Mouse (Mus musculus) heart, embryonic 16.5 days (tissue): ENCODE measurements around the gene Hoxb5. TPM values are rescaled to one million over a fixed set of nuclear protein-coding genes. Genes with fewer than 3 reads are reported as not detected.

Experiments
- ATAC-seq: fragments of 200-750 bp; cut with Nextera tagmentation; replicated peaks from 2 replicates; pipeline ENCODE4 v1.8.0; 2017; ENCODE audit warnings: moderate number of reproducible peaks; ENCODE audit not compliant: insufficient read depth, low FRiP score; ENCODE audit errors: extremely low read depth
- H3K27ac ChIP-seq: fragments of 300-500 bp; sonication (generic); 2 replicates; pipeline ENCODE4 v1.5.1; 2014; ENCODE audit warnings: mild to moderate bottlenecking, low read length, control low read depth, moderate library complexity
- H3K27me3 ChIP-seq: fragments of 300-500 bp; sonication (generic); 2 replicates; pipeline ENCODE4 v1.6.1; 2014; ENCODE audit warnings: low read length, mixed read lengths; ENCODE audit not compliant: control insufficient read depth, insufficient read depth
- H3K36me3 ChIP-seq: fragments of 300-500 bp; sonication (generic); 2 replicates; pipeline ENCODE4 v1.6.1; 2014; ENCODE audit not compliant: control insufficient read depth, insufficient read depth
- H3K4me1 ChIP-seq: fragments of 300-500 bp; sonication (generic); 2 replicates; pipeline ENCODE4 v1.6.1; 2014; ENCODE audit warnings: low read length, mixed read lengths; ENCODE audit not compliant: control insufficient read depth, insufficient read depth
- H3K4me2 ChIP-seq: fragments of 300-500 bp; sonication (generic); 2 replicates; pipeline ENCODE4 v1.6.1; 2014; ENCODE audit warnings: low read depth, mild to moderate bottlenecking, control low read depth, low read length
- H3K4me3 ChIP-seq: fragments of 300-500 bp; sonication (generic); 2 replicates; pipeline ENCODE4 v1.5.1; 2014; ENCODE audit warnings: mild to moderate bottlenecking, control low read depth, low read length
- H3K9ac ChIP-seq: fragments of 300-500 bp; sonication (generic); 2 replicates; pipeline ENCODE4 v1.6.1; 2014; ENCODE audit warnings: low read length, control low read depth
- H3K9me3 ChIP-seq: fragments of 300-500 bp; sonication (generic); replicated peaks from 2 replicates; pipeline ENCODE4 v1.6.1; 2016; ENCODE audit warnings: low read length; ENCODE audit not compliant: control insufficient read depth
- WGBS: fragments of 180-500 bp; shearing (Covaris S2); extraction: QIAGEN DNeasy Blood & Tissue Kit; methylation state at CpG from one replicate; pipeline ENCODE4 v1.1.7; 2014; 5-methylcytosine and 5-hydroxymethylcytosine counted together
- polyA plus RNA-seq: library from polyadenylated mRNA; unstranded; fragments of >200 nt; fragmentation: Nextera tagmentation; extraction: Ambion mirVana; gene quantifications from 2 replicates; pipeline ENCODE4 v1.2.1, GENCODE M21; 2015

Gene Hoxb5
- polyA plus RNA-seq, 1 experiment from 2014 or later: 0.76 TPM

- H3K36me3 ChIP-seq: no peaks in the 10 kb centered on the region
- H3K27ac ChIP-seq: peak overlapping the region; percentile 4; the same call in 1 of the 2 replicates
- H3K27me3 ChIP-seq: peaks cover 92% of the 10 kb centered on the region
- no peaks in the 10 kb centered on the region for H3K9me3 ChIP-seq
- 3% methylated on average over 34 of the region's 34 CpGs for WGBS
- peak overlapping the region; percentile 33 for H3K4me3 ChIP-seq
- ATAC-seq: no peak
- H3K4me2 ChIP-seq: peak overlapping the region; percentile 17
- H3K9ac ChIP-seq: peak overlapping the region; percentile 42
- 0 out of 2 replicates have a peak, but pooled peaks cover 2% of the 10 kb centered on the region for H3K4me1 ChIP-seq
Observed at GRCm38 (mm10) chr11:96314671-96315343, 11.7 kb downstream of the Hoxb5 start.

GRCm38 (mm10) chr11:96315344-96315681 is 12.2 kb downstream of the Hoxb5 start:
- peaks cover 90% of the 10 kb centered on the region for H3K27me3 ChIP-seq
- no peaks in the 10 kb centered on the region for H3K9me3 ChIP-seq
- ATAC-seq: no peak
- H3K4me2 ChIP-seq: peak overlapping the region; percentile 17; the same call in 1 of the 2 replicates
- no peaks in the 10 kb centered on the region for H3K36me3 ChIP-seq
- 21% methylated on average over 5 of the region's 5 CpGs for WGBS
- H3K9ac ChIP-seq: no peak overlapping the region
- H3K27ac ChIP-seq: no peak overlapping the region
- 0 out of 2 replicates have a peak, but pooled peaks cover 2% of the 10 kb centered on the region for H3K4me1 ChIP-seq
- H3K4me3 ChIP-seq: peak overlapping the region; percentile 33

GRCm38 (mm10) chr11:96316696-96317607 is 13.8 kb downstream of the Hoxb5 start:
- H3K27me3 ChIP-seq: peaks cover 93% of the 10 kb centered on the region
- no peaks in the 10 kb centered on the region for H3K4me1 ChIP-seq
- no peak overlapping the region for H3K27ac ChIP-seq
- H3K4me3 ChIP-seq: no peak overlapping the region
- no peak overlapping the region for H3K4me2 ChIP-seq
- H3K9me3 ChIP-seq: no peaks in the 10 kb centered on the region
- WGBS: 15% methylated on average over 18 of the region's 18 CpGs
- H3K9ac ChIP-seq: no peak overlapping the region
- no peak for ATAC-seq
- H3K36me3 ChIP-seq: no peaks in the 10 kb centered on the region

GRCm38 (mm10) chr11:96317608-96318367 is 14.7 kb downstream of the Hoxb5 start, which contains the start of gene Hoxb4:
Hoxb4 (plus strand) TSS chr11:96318267.
- H3K9ac ChIP-seq: peak within 1 kb of the TSS; percentile 65
- H3K4me1 ChIP-seq: no peaks in the 10 kb centered on the region
- H3K4me2 ChIP-seq: peak within 1 kb of the TSS; percentile 54
- ATAC-seq: 0 out of 2 replicates have a peak, but pooled peaks have one; percentile 14
- no peaks in the 10 kb centered on the region for H3K9me3 ChIP-seq
- peak within 1 kb of the TSS; percentile 50 for H3K4me3 ChIP-seq
- H3K27me3 ChIP-seq: peaks cover 93% of the 10 kb centered on the region
- no peaks in the 10 kb centered on the region for H3K36me3 ChIP-seq
- WGBS: 7% methylated on average over 28 of the region's 28 CpGs
- H3K27ac ChIP-seq: peak within 1 kb of the TSS; percentile 41

- ATAC-seq: peak; percentile 60; the same call in 1 of the 2 replicates
- Histone ChIP-seq H3K4me1 (no peaks in the 10 kb centered on the region), H3K4me2 (peak overlapping the region; percentile 54), H3K27me3 (peaks cover 93% of the 10 kb centered on the region), H3K9ac (peak overlapping the region; percentile 65), H3K9me3 (no peaks in the 10 kb centered on the region), H3K36me3 (no peaks in the 10 kb centered on the region), H3K27ac (peak overlapping the region; percentile 41), H3K4me3 (peak overlapping the region; percentile 50)
- WGBS: under 1% methylated on average over 44 of the region's 45 CpGs
Observed at GRCm38 (mm10) chr11:96318368-96319070, 15.4 kb downstream of the Hoxb5 start.

- H3K4me3 ChIP-seq: peak overlapping the region; percentile 50
- under 1% methylated on average over 31 of the region's 34 CpGs for WGBS
- no peaks in the 10 kb centered on the region for H3K4me1 ChIP-seq
- peak overlapping the region; percentile 65 for H3K9ac ChIP-seq
- H3K4me2 ChIP-seq: peak overlapping the region; percentile 54
- no peaks in the 10 kb centered on the region for H3K36me3 ChIP-seq
- H3K9me3 ChIP-seq: no peaks in the 10 kb centered on the region
- H3K27ac ChIP-seq: peak overlapping the region; percentile 49
- peaks cover 93% of the 10 kb centered on the region for H3K27me3 ChIP-seq
- ATAC-seq: no peak
Observed at GRCm38 (mm10) chr11:96319071-96319902, 16.2 kb downstream of the Hoxb5 start.

GRCm38 (mm10) chr11:96319910-96320309 is 16.8 kb downstream of the Hoxb5 start:
- no peak for ATAC-seq
- peak overlapping the region; percentile 54 for H3K4me2 ChIP-seq
- no peaks in the 10 kb centered on the region for H3K36me3 ChIP-seq
- 2% methylated on average over 29 of the region's 29 CpGs for WGBS
- H3K9ac ChIP-seq: peak overlapping the region; percentile 27
- H3K4me3 ChIP-seq: peak overlapping the region; percentile 50
- H3K9me3 ChIP-seq: no peaks in the 10 kb centered on the region
- H3K27ac ChIP-seq: peak overlapping the region; percentile 49; the same call in 1 of the 2 replicates
- H3K27me3 ChIP-seq: peaks cover 94% of the 10 kb centered on the region
- H3K4me1 ChIP-seq: no peaks in the 10 kb centered on the region
